Mouse (Mus musculus) frontal cortex, adult 2 months (tissue): ENCODE measurements around the gene Dennd2a. TPM values are rescaled to one million over a fixed set of nuclear protein-coding genes. Genes with fewer than 3 reads are reported as not detected.

Source experiments
- DNase-seq, 2 experiments: peaks; one replicate each; pipeline ENCODE4 v3.0.0; 2022; ENCODE audit warnings: low spot score in 1 of 2; ENCODE audit errors: extremely low spot score in 1 of 2
- polyA plus RNA-seq: library from polyadenylated mRNA; depleted of rRNA; stranded (reverse); fragments of >200 nt; gene quantifications from 2 replicates; pipeline ENCODE4 v1.2.3, GENCODE M21; 2012

Gene Dennd2a
- polyA plus RNA-seq, 1 experiment: 24.8 TPM

DNA sequence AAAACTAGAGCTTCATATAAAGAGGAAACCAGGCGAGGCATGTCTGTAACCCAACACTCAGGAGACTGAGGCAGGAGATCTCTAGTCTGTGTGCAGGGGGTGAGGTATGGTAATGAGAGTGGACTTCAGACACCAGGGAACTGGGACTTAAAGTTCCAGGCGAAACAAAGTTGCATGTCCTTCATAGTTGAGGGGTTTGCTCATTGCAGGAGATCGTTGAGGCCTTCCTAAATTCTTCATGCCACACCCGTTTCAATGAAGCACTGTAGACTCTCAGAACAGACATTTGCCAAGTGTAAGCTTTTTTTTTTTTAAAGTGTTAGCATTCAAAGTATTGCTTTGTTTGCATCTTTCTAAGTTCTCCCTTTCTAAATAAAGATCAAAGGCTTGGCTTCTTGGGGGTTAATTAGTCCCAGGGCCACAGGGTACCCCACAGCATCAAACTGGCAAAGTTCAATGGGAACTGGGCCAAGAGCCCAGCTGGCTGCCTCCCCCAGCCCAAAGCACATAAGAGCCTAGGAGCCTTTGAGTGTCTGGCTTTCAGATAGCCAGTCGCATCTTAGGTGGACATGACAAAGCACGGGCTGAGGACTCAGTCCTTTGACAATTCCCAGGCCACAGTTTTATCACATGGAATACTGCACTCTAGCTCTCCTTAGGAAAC, 1.7 kb upstream of the Dennd2a start:
- DNase-seq: no peak

DNA sequence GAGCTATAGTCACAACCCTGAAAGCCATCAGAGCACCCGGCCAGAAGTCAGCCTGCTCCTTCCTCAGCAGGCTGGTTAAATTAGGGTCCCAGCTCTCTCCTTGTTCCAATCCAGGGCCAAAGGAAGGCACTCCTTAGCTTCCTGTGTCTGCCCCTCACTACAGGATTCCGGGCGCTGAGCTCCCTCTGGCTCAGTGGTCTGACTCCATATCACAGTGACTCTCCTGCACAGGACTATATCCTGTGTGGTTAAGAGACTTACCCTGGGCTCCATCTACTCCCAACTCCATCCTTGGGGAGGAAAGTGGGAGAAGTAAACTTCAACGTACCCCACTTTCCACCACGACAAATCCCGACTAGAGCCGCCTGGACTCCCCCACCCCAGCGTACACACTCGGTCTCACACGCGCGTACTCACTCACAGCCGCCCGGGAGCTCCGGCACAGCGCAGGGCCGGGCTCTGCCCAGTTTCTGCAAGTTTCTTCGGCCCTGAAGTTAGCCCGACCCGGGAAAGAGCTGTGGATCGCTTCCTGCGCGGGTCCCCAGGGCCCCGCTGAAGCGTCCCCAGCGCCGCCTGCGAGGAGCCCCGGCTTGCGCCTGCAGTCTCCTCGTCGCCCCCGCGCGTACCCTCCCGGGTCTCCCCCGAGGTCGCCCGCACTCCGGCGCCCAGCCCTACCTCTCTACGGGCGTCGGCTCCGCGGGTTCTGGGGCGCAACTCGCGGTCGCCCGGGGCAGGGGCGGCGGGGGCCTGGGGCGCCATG, 587 bp downstream of the Dennd2a start:
- peak in 1 of 2 experiments; percentile 31 for DNase-seq

DNA sequence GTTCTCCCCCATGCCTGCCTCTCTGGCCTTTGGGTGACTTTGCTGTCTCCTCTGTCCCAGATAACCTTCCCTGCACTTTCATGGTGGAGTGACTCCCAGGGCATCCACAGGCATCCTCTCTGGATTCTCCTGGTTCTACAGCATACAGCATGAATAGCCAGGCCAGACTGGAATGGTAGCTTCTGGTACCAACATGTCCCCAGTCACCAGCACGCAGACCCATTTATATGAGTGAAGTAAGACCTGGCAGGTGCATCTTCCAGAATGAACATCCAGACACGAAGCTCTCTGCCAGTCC, 2.1 kb downstream of the Dennd2a start:
- no peak for DNase-seq

DNA sequence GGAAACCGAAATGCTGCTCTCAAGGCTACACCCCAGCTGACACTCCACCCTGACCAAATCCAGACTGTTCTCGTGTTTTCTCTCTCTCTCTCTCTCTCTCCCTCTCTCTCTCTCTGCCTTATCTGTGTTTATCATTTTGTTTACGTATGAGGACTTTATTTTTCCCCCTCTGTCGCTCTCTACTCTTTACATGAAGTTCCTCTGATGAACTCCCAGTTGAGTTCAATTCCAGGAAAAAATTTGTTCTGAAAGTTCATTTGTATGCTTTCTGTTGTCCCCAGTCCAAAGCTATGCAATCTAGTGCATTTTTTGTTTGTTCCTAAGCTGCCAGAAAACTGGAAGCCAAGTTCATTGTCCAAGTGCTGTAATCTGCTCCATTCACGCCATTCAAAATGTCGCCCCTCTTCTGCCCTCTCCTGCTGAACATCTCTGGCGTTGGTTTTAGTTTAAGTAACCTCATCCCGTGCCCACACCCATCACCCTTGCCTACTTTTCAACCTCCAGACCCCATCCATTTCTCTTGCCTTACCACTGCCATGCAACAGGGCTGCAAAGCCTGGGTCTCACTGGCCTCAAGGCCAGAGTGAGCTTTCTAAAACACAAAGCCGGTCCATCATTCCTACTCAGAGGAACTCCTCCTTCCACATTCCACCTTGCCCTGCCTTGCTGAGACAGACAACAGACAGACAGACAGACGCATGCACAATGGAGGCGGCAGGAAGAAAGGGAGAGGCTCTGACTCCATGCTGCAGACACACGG, 2.6 kb downstream of the Dennd2a start:
- no peak for DNase-seq

GRCm38 (mm10) chr6:39551981-39552636, 5.6 kb downstream of the Dennd2a start:
- no peak for DNase-seq

- DNase-seq: no peak
Observed at GRCm38 (mm10) chr6:39548030-39548429, 9.6 kb downstream of the Dennd2a start.

GRCm38 (mm10) chr6:39545474-39545873, 12.2 kb downstream of the Dennd2a start:
- DNase-seq: no peak

DNA sequence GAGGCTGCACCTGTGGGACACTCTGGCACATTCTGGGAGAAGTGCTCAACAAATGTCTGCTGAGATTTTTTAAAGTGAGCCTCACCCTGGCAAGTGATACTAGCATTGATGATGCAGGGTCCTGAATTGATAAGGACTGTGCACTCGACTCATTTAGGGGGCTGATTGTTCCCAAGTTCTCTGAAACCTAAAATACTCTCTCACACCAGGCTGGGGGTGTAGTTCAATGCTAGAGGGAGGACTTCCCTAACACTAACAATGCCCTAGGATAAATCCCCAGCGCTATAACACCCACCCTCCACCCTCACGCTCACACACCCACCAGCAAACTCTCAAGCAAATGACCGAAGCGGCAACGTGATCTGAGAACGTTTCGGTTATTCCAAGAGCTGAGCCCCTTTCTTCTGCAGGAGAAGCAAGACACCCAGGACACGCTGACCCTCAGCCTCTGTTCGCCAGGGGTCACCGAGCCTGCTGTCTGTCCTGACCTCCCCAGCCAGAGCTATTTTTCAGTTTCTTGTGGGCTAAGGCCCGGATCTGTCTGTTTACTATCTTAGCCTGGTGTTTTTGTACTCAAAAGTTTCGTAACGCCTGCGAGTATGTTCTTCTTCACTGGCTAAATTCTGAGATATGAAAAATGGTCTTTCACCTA, 13.8 kb downstream of the Dennd2a start:
- no peak for DNase-seq

GRCm38 (mm10) chr6:39542631-39543597, 14.8 kb downstream of the Dennd2a start:
- DNase-seq: peak in 1 of 2 experiments; percentile 65

DNA sequence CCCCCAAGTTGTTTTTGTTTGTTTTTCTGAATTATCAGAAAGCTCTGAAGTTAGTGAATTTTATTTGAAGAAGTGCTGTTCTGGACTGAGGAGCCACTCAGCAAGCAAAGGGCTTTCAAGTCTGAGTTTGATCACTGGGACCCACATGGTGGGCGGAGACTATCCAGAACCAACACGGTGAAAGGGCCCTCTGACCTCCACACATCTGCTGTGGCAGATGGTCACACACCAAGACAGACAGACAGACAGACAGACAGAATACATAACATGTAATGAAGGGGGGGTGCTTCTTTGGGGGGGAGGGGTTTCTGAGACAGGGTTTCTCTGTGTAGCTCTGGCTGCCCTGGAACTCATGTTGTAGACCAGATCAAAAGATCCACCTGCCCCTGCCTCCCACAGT, 17.1 kb downstream of the Dennd2a start:
- DNase-seq: no peak

GRCm38 (mm10) chr6:39539679-39540155, 17.9 kb downstream of the Dennd2a start:
- DNase-seq: no peak

DNA sequence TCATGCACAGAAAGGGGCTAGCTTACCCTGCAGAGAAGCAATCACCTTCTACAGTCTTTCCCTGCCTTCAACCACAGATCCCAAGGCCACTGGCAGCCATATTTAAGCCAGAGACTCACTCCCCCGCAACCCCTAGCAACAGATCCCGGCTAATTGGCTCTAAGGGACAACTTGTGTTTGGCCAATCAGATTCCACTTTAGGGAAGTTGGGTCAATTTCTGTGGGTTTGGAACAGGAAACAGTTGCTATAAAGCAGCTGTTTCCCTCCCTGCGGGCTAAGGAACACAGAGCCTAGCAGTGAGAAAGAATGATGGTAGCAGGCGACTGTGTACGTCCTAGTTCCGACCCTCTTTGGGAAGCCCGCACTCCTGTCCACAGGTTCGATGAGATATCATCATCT, 19.4 kb downstream of the Dennd2a start:
- no peak for DNase-seq

DNA sequence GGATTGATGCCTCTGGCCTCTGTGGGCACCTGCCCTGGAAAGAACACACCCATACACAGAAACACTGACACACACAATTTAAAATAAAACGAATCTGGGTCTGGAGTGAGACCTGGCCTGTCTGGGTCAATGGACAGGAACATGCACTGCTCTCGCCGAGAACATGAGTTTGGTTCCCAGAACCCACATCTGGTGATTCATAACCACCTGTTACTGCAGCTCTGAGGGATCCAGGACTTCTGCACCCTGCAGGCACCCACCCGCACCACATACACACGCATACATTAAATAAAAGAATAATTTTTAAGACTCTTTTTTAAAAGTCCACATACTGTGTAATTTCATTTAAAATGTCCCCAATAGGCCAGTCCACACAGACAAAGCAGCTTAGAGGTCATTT, 20.4 kb downstream of the Dennd2a start:
- no peak for DNase-seq

DNA sequence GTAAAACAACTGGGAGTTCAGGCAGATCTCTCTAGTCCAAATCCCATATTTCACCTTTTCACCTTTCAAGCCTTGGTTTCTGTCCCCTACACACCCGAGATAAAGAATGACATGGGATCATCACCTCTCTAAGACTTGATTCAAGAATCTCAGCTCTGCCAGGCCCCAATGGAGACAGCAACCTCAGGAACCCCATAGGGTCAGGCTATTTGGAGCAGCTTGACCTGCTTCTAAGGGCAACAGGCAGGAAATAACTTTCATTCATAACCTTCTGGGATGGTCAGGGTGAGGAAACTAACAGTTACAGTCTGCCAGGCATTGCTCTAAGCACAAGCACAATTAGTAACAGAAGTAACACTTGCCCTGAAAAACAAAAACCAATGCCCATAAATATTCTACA, 21.0 kb downstream of the Dennd2a start:
- DNase-seq: no peak

DNA sequence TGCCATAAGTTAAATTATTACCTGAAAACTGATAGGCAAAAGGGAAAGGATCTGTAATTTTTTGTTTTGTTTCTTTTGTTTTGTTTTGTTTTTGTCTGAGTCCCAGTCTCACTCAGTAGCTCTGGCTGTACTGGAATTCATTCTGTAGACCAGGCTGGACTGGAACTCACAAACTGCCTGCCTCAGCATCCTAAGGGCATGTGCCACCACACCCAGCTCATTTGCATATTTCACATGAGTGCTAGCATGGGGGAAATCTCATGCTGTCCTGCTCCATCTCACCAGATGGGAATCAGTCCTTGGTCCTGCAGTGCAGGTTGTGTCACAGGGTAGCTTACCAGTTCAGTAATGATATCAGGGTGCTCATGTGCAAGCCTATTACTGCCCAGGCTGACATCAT, 22.7 kb downstream of the Dennd2a start:
- no peak for DNase-seq

DNA sequence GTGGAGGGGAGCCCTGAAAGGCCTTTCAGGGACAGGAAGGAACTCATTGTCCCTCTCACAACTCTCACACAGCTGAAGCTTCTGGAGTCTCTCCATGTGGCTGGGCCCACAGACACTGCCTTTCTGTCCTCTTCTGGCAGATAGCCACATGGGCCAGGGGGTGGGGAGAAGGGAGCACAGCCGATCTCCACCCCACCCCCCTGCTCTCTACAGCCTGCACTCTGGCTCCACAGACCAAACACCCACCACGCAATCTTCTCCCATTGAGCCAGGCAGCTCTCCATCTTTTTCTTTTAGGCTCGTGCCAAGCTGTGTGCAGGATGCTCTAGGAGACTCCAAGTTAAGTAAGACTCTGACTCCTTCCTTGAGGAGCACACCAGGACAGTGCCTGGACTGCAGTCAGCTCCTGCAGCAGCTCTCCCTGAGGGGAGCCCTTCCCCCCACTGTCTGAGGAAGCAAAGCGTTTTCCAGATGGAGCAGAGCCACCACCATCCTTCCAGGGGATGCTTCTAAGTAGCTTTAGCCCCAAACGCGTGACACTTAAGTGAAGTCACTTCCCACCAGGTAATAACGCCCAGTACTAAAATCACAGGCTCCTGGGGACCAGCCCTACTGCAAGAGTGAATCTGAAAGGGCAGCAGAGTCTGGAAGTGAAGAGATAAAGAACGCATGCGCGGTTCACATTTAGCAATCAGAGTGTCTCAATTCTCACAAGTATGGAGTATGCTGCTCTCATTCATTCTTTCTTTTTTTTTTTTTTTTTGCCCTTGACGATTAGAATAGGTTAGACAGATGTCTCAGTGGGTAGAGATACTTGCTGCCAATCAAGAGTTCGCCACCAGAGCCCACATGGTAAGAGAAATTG, 28.8 kb downstream of the Dennd2a start:
- DNase-seq: peak; percentile 62 to 75

GRCm38 (mm10) chr6:39527811-39528210, 29.9 kb downstream of the Dennd2a start:
- no peak for DNase-seq

DNA sequence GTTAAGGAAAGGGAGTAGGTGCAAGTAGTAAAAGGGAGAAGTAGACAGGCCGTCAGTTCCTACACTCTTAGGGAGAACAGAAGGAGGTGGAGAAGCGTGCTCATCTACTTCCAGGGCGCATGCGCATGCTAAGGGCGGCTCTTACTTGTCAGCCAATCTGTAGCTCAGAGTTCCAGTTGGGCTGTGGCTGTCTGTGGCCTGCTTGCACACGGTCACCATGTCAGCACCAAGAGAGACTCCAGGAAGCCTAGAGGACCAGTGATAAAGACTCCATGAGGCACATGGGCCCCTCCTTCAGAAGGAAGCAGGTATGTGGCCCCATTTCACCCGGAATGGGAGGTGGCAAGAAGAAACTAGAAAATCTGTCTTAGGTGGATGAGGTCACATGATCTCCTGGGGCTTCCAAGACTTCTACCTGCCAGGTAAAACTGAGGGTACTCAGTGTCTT, 30.3 kb downstream of the Dennd2a start:
- DNase-seq: peak in 1 of 2 experiments; percentile 54
